Mouse (Mus musculus): ENCODE data around the gene Aig1. TPM values are rescaled to one million over a fixed set of nuclear protein-coding genes. Genes with fewer than 3 reads are reported as not detected.

Gene Aig1
- total RNA-seq, 2 experiments from 2014 or later = 22.2 to 25.4 TPM

- DNase-seq (ENCODE audit: low spot score in 2 of 2) = no peak
Measured at GRCm38 (mm10) chr10:13713116-13713515, 155.7 kb downstream of the Aig1 start.

GRCm38 (mm10) chr10:13711281-13711829 lies 157.4 kb downstream of the Aig1 start:
- no peak for DNase-seq (ENCODE audit: low spot score in 2 of 2)

- DNase-seq (ENCODE audit: low spot score in 2 of 2) = no peak
Measured at GRCm38 (mm10) chr10:13705771-13706170, 163.0 kb downstream of the Aig1 start.

GRCm38 (mm10) chr10:13702688-13703087 lies 166.1 kb downstream of the Aig1 start:
- DNase-seq (ENCODE audit: low spot score in 2 of 2) = no peak

- DNase-seq (ENCODE audit: low spot score in 2 of 2) = no peak
Measured at GRCm38 (mm10) chr10:13702043-13702442, 166.7 kb downstream of the Aig1 start.

- no peak for DNase-seq (ENCODE audit: low spot score in 2 of 2)
Measured at GRCm38 (mm10) chr10:13696326-13696725, 172.5 kb downstream of the Aig1 start.

- no peak for DNase-seq (ENCODE audit: low spot score in 2 of 2)
Measured at GRCm38 (mm10) chr10:13693276-13693675, 175.5 kb downstream of the Aig1 start.

GRCm38 (mm10) chr10:13690773-13691172 lies 178.0 kb downstream of the Aig1 start:
- no peak for DNase-seq (ENCODE audit: low spot score in 2 of 2)

GRCm38 (mm10) chr10:13689841-13690590 lies 178.8 kb downstream of the Aig1 start:
- no peak for DNase-seq (ENCODE audit: low spot score in 2 of 2)

GRCm38 (mm10) chr10:13688386-13689120 lies 180.2 kb downstream of the Aig1 start:
- no peak for DNase-seq (ENCODE audit: low spot score in 2 of 2)

- no peak for DNase-seq (ENCODE audit: low spot score in 2 of 2)
Measured at GRCm38 (mm10) chr10:13687182-13687810, 181.5 kb downstream of the Aig1 start.

- DNase-seq (ENCODE audit: low spot score in 2 of 2) = no peak
Measured at GRCm38 (mm10) chr10:13686127-13686526, 182.7 kb downstream of the Aig1 start.

- DNase-seq (ENCODE audit: low spot score in 2 of 2) = no peak
Measured at GRCm38 (mm10) chr10:13685366-13685765, 183.4 kb downstream of the Aig1 start.

- DNase-seq (ENCODE audit: low spot score in 2 of 2) = no peak
Measured at GRCm38 (mm10) chr10:13684452-13684851, 184.3 kb downstream of the Aig1 start.

GRCm38 (mm10) chr10:13682565-13682964 lies 186.2 kb downstream of the Aig1 start:
- no peak for DNase-seq (ENCODE audit: low spot score in 2 of 2)

- no peak for DNase-seq (ENCODE audit: low spot score in 2 of 2)
Measured at GRCm38 (mm10) chr10:13677440-13677839, 191.3 kb downstream of the Aig1 start.

GRCm38 (mm10) chr10:13675033-13675379 lies 193.8 kb downstream of the Aig1 start:
- DNase-seq (ENCODE audit: low spot score in 2 of 2) = no peak

- no peak for DNase-seq (ENCODE audit: low spot score in 2 of 2)
Measured at GRCm38 (mm10) chr10:13674304-13675032, 194.3 kb downstream of the Aig1 start.

- DNase-seq (ENCODE audit: low spot score in 2 of 2) = peak in 1 of 2 experiments; percentile 25
Measured at GRCm38 (mm10) chr10:13667166-13667696, 201.5 kb downstream of the Aig1 start.

GRCm38 (mm10) chr10:13663476-13663875 lies 205.3 kb downstream of the Aig1 start:
- DNase-seq (ENCODE audit: low spot score in 2 of 2) = no peak

- no peak for DNase-seq (ENCODE audit: low spot score in 2 of 2)
Measured at GRCm38 (mm10) chr10:13659778-13660177, 209.0 kb downstream of the Aig1 start.

Data from gastrocnemius, postnatal 4 days (tissue).